Mouse (Mus musculus) CH12.LX (cell line): Measurements from ENCODE around the gene Tfe3.

Experiments used
- CTCF ChIP-seq, 2 experiments: IDR thresholded peaks in 1 of 2; conservative IDR thresholded peaks in 1 of 2; 2 replicates each; pipeline ENCODE4 v1.5.1; 2011 to 2012; ENCODE audit warnings: low read depth in 2 of 2, low read length in 2 of 2, improper control_type of control experiment in 1 of 2, inconsistent platforms in 1 of 2, mild to moderate bottlenecking in 1 of 2, moderate library complexity in 1 of 2
- E2F4 ChIP-seq: IDR thresholded peaks from 2 replicates; pipeline ENCODE4 v1.6.1; 2011; ENCODE audit warnings: low read depth, low read length, improper control_type of control experiment; ENCODE audit not compliant: insufficient replicate concordance
- EP300 ChIP-seq: IDR thresholded peaks from 2 replicates; pipeline ENCODE4 v1.6.1; 2011; ENCODE audit warnings: low read length, improper control_type of control experiment
- MAFK ChIP-seq: IDR thresholded peaks from 2 replicates; pipeline ENCODE4 v1.6.1; 2011; ENCODE audit warnings: low read length, improper control_type of control experiment; ENCODE audit not compliant: insufficient replicate concordance
- MXI1 ChIP-seq: IDR thresholded peaks from 2 replicates; pipeline ENCODE4 v1.6.1; 2011; ENCODE audit warnings: mild to moderate bottlenecking, low read depth, low read length, improper control_type of control experiment
- POLR2A ChIP-seq: IDR thresholded peaks from 2 replicates; pipeline ENCODE4 v1.6.1; 2011; ENCODE audit warnings: low read depth, mild to moderate bottlenecking, improper control_type of control experiment, low read length
- RAD21 ChIP-seq: IDR thresholded peaks from 2 replicates; pipeline ENCODE4 v1.6.1; 2011; ENCODE audit warnings: low read depth, mild to moderate bottlenecking, low read length, improper control_type of control experiment, moderate library complexity

- TF ChIP-seq EP300 (no peak), POLR2A (no peak), E2F4 (no peak), MXI1 (no peak; the same call in 1 of the 2 replicates), CTCF (conservative IDR thresholded peaks at IDR 0.05 in 1 of 2, IDR thresholded peaks at IDR 0.05 in 1 of 2; ENCODE audit: low read depth in 2 of 2, low read length in 2 of 2) (no peak), RAD21 (no peak), MAFK (no peak)
Measured at GRCm38 (mm10) chrX:7762921-7763197, 499 bp downstream of the Tfe3 start.
